Mouse (Mus musculus) left cerebral cortex, postnatal 25 days (tissue): ENCODE results near the gene Gstp1. TPM values are rescaled to one million over a fixed set of nuclear protein-coding genes. Genes with fewer than 3 reads are reported as not detected.
A peak's percentile ranks its signal among the peaks of the same experiment; 100 is the strongest.
"Not testable (repeated sequence)": the region's sequence is repeated elsewhere in the genome, so short reads cannot be mapped to it uniquely, and the experiment has no call there.

Source experiments
- DNase-seq, 2 experiments: peaks; one replicate each; pipeline ENCODE4 v3.0.0; 2022; ENCODE audit warnings: low spot score in 2 of 2, mixed read lengths in 1 of 2
- intact Hi-C: fragments of 180-260 bp; cut with DNase I; formaldehyde crosslinking; loops from one replicate; pipeline ENCODE4 v1.15.1; 2025
- total RNA-seq, 2 experiments: library from RNA; stranded (reverse); gene quantifications; 2 replicates each; pipeline ENCODE4 v1.2.3; 2021

Gstp1 gene
- 100 to 1,000 TPM; 266 to 294 TPM for total RNA-seq

DNA sequence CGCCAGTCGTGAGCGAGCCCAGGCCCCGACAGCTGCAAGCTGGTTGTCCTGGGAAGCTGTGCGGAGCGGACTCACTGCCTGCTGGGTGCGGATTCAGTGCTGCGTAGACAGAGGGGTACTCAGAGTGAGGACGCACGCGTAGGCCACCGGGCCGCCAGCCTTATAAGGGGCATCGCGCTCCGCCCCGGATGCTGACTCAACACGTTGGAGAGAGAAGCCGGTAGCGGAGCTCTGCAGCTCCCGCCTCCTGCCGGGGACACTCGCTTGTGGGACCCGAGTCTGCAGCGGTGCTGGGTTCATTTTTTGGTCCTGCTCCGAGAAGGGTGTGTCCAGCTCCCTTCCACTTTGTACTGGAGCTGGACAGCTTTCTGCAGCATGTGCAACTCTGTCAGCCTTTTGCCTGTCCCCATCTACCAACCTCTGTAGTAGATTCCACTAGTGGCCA lies at the start of gene Gstp1:
Gene Gstp1, minus strand, starts transcription at position 198 of the 445 bp plus-strand sequence.
- peak; percentile 86 to 91 for DNase-seq
- intact Hi-C loops, result no loop called here

DNA sequence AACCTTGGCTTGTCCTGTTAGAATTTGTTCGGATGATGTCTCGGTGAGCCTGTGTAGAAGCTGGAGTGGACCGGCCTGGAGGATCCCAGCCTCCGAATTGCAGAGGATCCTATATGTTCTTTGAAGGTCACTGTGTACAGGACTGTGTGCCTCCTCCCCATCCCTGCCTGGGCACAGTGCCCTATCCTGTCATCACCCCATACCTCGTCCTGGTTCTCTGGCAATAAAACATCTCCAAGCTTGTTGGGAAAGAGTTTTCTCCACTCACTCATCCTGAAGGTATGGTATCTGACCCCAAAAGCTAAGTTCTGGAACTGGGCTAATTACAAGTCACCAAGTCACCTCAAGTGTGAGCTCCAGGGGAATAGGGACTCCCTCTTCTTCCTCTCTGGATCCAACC lies 49.3 kb upstream of the Gstp1 start:
- intact Hi-C loops, result loop anchor here (5.0 kb wide), 1 partner anchor 60 kb away; no protein-coding TSS in a partner anchor
- DNase-seq, result no peak

DNA sequence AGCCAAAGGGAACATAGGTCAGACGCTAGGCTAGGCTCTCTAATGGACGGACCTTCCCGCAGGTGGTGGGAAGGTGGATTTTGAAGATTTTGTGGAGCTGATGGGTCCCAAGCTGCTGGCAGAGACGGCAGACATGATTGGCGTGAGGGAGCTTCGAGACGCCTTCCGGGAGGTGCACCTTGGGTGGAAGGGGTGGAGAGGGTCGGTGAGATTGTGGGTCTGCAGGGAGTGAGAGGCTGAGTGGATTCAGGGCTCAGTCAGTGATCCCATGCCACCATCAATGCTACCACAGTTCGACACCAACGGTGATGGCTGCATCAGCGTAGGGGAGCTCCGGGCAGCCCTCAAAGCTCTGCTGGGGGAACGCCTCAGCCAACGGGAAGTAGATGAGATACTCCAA lies 48.4 kb upstream of the Gstp1 start:
- no peak for DNase-seq
- intact Hi-C loops, result loop anchor here (5.0 kb wide), 1 partner anchor 59 kb away; no protein-coding TSS in a partner anchor

DNA sequence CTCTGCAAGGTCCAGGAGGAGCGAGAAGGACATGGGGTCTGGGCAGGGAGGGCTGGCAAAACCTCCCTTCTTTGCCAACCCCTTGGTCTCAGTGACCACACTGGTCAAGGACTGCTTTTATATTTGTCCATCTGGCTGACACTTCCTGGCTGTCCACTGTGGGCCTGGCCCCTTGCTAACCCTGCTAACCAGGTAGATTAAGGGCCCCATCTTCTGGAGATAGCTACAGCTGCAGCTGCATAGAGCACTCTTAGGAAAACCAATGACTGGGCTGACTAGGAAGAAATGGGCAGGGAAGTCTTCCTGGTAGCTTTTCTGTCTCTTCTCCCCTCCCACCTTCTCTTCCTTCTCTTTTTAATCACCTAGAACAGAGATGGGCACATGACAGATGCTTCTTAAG lies 47.2 kb upstream of the Gstp1 start:
- intact Hi-C loops, result loop anchor here (5.0 kb wide), 1 partner anchor 58 kb away; no protein-coding TSS in a partner anchor
- DNase-seq, result no peak

DNA sequence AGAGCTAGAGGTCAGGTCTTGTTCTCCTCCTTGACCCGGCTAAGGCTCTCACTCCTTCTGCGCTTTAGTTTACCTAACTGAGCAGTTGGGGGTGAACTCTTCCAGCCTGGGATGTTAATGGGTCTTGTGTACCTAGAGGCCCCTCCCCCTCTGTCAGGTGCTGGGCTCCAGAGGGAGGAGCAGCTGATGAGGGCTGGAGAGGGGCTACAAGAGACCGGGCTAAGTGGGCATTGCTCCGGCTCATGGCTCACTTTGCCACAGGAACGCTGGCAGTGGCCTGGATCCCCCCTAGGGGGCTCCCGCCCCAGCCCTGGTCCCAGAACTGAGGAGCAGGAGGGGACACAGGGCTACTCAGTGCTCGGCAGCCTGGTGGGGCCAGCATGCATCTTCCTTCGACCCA lies 46.0 kb upstream of the Gstp1 start:
- no peak for DNase-seq
- intact Hi-C loops, result no loop called here

DNA sequence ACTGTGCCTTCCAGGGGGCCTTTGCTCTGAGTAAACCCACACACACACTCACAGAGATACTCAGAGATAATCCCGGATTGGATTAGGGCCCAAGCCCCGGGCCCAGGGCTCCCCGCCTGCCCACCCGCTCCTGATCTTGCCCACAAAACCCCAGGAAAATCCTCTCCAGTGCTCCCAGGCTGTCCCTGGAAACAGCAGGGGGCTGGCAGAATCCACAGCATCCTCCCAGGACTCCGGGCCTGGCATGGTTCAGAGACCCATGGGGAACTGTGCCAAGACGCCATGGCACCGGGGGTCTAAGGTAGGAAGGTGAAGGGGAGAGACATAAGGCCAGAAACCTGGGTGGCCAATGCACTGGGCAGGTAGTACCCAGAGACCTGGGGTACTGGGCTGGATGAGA lies 45.5 kb upstream of the Gstp1 start:
- DNase-seq, result no peak
- intact Hi-C loops, result no loop called here

DNA sequence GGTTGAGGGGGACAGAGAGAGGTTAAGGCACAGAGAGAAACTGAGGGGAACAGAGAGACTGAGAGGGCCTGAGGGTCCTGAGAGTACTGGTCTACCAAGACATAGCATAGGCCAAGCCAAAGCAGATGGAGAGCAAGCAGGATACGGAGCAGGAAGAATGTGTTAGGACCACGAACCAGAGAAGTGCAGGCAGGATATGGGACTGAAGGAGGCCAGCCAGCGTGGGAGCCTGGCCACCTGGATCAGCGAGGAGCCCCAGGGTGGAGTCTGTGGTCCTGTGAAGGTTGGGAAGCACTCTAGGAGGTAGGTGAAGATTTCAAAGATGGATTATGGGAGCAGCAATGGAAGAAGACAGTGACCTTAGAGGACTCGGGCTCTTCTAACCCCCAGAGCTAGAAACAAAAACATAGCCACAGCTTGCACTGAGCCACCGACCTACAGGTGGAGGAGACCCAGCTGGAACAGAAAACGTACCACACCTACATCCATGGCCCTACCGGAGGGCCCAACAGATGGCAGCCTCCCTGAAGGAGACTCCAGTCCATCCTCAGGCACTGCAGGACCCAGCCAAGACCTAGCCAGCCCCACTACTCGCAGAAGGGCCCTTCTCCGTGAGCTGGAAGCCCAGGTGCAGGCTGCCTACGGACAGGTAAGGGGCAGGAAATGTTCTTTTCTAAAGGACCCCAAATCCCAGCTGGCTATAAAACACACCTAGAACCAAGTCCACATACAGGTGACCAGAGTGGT lies 44.6 kb upstream of the Gstp1 start:
- DNase-seq, result no peak
- intact Hi-C loops, result no loop called here

DNA sequence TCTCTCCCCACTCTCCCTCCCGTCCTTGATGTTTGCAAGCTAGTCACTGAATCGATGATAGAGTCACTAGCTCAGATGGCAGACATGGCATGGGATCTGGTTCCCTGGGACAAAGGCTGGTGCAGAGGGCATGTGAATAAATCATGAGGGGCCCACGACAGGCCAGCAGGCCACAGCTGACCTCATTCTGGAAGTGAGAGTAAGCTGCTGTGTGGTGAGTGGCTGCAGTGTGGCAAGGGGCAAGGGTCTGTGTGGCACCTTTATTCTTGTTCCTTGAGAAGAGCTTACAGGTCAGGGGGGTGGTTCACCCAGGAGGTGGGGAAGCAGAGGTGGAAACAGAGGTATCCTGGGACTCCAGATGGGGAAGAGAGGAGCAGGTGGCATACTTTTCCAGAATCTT lies 43.6 kb upstream of the Gstp1 start, which contains the start of gene Cabp2:
Gene Cabp2, plus strand, starts transcription at position 185 of the 400 bp plus-strand sequence.
- intact Hi-C loops, result no loop called here
- no peak for DNase-seq

DNA sequence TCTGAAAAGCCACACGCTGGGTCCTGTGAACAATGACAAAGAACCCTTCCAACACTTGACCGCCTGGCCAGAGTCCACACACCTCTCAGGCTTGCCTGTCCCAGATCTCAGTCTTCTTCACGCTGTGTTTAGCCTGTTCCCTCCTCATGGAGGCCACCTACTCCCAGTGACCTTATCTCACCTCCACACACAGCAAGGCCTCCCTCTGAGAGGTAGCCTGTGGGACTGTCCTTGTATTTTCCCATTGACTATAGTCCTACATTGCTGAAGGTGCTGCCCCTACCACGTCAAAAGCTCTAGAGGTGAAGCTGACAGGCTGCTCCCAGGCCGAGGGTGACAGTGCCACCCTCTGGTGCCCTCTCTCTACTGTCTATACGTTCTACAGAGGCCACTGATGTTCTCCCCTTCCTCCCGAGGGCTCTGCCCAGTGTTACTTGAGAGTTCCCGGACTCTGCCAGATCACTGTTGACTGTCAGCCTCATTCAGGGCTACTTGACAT lies 42.8 kb upstream of the Gstp1 start:
- no peak for DNase-seq
- intact Hi-C loops, result no loop called here

DNA sequence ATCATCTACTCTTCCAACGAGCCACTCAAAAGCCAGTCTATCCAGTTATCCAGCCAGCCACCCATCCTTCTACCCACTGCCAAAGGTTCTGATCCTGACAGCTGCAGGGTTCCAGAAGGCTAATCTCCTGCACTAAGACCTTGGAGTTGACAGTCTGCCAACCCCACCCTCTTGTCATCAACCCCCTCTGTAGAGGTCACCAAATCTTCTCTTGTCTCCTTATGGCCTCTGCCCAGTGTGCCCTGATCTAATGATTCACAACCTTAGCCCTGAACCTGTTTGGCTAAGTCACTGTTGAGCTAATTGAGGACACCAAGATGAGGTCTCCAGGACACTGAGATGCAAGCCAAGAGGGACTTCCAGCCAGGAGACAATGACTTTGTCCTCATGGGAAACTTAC lies 41.8 kb upstream of the Gstp1 start:
- intact Hi-C loops, result no loop called here
- DNase-seq, result no peak

DNA sequence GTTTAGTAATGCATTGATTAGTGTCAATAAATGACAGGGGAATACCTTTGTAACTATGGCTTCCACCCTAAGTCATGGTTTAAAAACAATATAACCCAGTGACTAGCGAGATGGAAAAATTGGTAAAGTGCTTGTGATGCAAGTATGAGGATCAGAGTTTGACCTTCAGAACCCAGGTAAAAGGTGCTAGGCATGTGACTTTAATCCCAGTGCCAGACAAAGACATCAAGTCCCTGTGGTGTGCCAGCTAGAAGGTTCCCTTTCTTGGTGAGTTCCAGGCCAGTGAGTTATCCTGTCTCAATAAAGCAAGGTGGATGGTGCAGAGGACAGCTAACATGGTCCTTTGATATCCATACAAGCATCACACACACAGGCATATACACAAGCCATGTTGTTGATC lies 37.7 kb upstream of the Gstp1 start:
- intact Hi-C loops, result no loop called here

DNA sequence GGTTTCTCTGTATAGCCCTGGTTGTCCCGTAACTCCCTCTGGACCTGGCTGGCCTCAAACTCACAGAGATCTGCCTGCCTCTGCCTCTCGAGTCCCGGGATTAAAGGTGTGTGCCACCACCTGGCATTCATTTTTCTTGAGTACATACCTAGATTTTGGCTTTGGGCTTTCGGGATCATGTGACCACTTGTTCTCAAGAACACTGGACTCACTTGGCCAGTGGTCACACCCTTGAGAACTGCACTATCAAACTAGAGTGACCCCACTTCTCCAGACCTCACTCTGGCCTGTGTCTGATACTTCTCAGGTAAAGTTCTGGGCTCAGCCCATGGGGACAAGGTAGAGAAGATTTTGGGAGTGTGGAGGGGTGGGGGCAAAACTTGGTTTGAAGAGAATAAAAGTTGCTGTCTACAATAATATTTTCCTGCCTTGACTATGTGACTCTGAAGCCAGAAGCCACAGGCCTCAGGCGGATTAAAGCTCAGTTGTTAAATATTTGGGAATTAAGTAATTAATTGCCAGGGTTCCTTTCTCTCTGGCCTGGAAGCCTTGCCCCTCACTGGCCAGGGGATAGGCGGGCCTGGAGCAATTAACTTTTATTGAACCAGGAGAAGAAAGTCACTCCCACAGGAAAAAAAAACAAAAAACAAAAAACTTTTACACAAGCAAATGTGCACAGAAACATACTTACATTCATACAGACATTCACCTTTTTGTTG lies 35.1 kb upstream of the Gstp1 start:
- intact Hi-C loops, result loop anchor here (2.0 kb wide), 1 partner anchor 14 kb away; the partner anchor contains the start of gene Gstp3
- DNase-seq, result no peak

More for the DNA sequence above, 37.7 kb upstream of the Gstp1 start:
- DNase-seq, result no peak

DNA sequence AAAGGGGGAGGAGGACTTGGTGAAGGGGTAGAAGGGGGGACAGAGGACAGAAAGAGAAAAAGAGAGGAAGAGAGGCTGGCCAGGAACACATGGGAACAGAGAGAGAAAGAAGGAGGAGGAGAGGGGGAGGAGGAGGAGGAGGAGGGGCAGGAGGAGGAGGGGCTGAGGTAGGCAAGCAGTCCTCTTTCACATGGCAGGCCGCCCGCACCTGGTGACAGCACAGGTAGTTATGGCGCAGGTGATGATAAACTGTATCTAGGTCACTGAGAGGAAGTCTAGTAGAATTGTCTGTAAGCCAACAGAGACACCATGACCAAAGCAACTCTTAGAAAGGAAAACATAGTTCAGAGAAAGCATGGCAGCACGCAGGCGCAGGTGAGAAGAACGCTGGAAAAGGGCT lies 33.6 kb upstream of the Gstp1 start:
- intact Hi-C loops, result no loop called here
- no peak for DNase-seq

DNA sequence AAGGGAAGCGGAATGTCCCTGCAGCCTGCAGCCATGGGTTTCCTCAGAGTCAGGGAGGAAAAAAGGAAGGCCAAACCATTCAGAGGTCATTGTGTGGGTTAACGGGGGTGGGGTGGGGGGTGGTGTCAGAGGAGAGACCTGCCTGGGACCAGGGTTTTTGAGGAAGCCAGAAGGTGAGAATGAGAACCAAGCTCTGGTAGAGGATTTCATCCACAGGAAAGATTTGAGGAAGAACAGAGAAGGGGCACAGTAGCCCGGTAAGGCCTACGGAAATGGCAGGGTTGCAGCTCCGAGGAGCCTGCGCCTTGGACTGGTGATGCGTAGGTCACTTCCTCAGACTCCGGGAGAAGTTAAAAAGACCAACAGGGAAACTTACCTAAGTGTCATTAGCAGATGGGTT lies 33.0 kb upstream of the Gstp1 start:
- intact Hi-C loops, result no loop called here
- DNase-seq, result no peak

DNA sequence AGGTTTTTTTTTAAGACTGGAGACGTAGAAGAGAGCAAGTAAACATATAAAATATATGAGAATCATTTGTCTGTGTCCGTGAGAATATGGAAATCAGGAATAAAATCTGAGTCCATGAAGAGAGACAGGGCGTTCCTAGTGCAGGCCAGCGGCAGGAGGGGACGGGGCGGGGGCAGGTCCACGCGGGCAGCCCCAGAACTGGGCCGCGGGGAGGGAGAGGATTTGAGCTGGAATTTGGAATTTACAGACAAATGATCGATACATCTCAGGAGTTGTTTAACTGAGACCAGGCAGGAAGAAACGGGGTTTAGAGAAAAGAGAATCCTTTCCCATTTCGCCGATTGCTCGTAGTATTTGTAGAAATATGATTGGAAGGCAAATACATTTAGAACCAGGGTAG lies 32.5 kb upstream of the Gstp1 start:
- intact Hi-C loops, result no loop called here
- no peak for DNase-seq

DNA sequence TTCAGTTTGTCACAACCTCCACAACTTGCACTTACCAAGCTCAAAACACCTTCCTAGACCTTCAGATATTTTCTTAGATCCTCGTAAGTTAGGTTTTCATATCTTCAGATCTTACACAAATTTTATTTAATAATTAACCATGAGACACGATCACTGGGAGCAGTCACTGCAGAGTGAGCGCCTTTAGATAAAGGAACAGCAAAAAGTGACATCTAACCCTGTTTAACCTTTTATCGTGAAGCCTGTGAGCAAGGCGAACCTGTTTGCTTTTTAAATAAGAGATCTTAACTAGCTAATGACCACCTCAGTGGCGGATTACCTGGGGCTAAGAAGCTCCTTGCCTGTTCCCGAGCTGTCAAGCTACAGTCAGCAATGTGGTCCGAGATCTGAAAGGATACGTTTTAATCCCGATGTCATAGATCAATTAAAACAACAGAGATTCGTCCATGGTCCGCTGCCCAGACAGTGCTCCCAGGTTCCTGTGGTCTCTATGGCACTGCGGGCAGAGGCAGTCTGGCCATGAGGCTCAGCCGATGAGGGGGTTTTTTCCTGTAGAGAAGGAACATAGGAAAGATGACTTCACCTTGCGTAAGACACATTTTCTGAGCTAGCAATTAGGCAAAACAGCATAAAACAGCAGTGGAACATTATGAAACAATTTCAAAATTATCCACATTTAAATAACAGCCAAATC lies 31.1 kb upstream of the Gstp1 start:
- no peak for DNase-seq
- intact Hi-C loops, result no loop called here

DNA sequence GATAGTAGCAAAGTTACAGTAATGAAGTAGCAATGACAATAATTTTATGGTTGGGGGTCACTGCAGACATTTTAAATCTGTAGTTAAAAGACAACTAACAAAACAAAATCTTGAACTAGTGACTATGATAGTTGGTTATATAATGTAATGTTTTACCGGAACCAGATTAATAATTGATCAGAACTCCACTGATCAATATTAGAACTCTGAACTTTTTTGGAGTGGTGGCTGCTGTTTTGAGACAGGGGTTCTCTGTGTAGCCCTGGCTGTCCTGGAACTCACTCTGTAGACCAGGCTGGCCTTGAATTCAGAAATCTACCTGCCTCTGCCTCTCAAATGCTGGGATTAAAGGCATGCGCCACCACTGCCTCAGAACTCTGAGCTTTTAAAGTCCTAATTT lies 30.5 kb upstream of the Gstp1 start:
- intact Hi-C loops, DNase-seq: not testable (repeated sequence)

DNA sequence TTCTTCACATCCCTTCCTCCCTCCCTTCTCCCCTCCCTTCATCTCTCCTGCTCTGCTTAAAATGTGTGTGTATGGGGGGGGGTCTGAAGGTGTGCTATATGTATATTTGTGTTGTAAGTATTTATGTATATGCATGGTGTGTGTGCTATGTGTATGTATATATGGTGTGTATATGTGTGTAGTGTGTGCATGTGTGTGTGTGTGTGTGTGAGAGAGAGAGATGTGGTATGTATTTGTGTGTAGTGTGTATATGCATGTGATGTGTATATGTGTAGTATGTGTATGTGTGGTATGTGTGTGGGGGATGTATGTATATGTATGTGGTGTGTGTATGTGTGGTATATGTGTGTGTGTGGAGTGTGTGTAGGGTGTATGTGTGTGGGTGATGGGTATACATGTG lies 29.1 kb upstream of the Gstp1 start:
- intact Hi-C loops, result no loop called here
- DNase-seq, result no peak

DNA sequence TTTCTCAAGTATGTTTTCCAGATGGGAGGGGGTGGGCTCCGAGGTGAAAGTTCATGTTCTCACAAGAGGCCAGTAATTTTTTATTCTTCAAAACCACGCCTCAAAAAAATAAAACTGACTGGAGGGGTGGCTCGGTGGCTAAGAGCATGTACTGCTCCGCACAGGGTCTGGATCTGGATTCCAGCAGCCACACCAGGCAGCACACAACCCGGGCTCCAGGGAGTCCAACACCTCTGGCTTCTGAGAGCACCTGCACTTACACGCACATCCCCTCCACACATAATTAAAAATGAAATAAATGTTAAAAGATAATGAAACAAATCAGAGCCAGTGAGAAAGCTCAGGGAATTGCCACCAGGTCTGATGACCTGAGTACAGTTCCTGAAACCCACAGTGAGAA lies 28.5 kb upstream of the Gstp1 start:
- no peak for DNase-seq
- intact Hi-C loops, result no loop called here

DNA sequence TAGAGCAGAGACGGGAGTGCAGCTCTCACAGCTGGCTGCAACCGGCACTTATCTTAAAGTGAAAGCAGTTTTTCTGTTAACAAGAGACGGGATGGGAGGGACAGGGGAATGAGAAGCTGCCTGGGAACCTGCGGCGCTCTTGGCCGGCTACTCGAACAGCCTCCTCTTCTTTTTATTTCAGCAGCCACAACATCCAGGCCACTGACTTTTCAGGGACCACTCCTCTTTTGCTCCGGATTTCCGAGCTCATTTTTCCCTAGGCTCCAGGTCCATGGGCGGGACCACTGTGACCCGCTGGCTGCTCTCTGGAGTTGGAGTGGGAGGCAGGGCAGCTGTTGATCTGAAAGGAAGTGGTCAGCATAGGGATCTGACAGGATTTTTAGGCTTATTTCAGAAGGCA lies 26.7 kb upstream of the Gstp1 start:
- intact Hi-C loops, DNase-seq: not testable (repeated sequence)
